8 mouse cellular contexts compared by ENCODE assay signal in the genomic region with DNA sequence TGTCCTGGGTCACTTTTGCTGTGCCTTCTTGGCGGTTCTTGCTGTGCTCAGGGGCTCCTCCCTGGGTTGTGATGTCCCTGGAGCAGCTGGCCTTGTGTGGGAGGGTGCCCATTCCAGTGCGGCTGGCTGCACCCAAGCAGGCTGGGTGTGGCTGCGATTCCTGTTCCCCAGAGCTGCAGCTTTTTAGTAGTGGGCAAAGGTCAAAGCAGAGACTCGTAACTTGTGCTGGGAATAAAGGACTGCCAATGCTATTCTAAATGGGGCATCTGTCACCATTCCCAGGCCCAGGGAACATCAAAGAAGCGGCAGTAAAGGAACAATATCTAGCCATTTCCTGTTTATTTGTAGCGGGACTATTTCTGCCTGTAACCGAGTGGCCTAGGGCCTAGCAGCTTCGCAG.
DNase-seq lines count a peak whose midpoint lies in the region; ATAC-seq and TF ChIP-seq lines count a peak whose summit lies in the region.

No protein-coding gene starts in this region.

- no peak overlapping the region for H3K27ac ChIP-seq in heart, embryonic 11.5 days (ENCODE audit: low read depth, low read length)
- H3K27ac ChIP-seq in hindbrain, postnatal 0 days: peak overlapping the region; percentile 37; the same call in 1 of the 2 replicates
- peak overlapping the region; percentile 75 for H3K27ac ChIP-seq in liver, embryonic 14.5 days
- H3K27ac ChIP-seq in stomach, embryonic 14.5 days (ENCODE audit: low read length): peak overlapping the region; percentile 68

- no peak overlapping the region for H3K9ac ChIP-seq in heart, embryonic 11.5 days (ENCODE audit: low read depth, low read length)
- no peak overlapping the region for H3K9ac ChIP-seq in hindbrain, postnatal 0 days (replicated peaks; ENCODE audit: low read length)
- peak overlapping the region; percentile 23 for H3K9ac ChIP-seq in liver, embryonic 14.5 days (replicated peaks)
- H3K9ac ChIP-seq in stomach, embryonic 14.5 days (replicated peaks; ENCODE audit: low read depth, low read length): no peak overlapping the region

- no peak overlapping the region for H3K4me2 ChIP-seq in heart, embryonic 11.5 days
- no peak overlapping the region for H3K4me2 ChIP-seq in hindbrain, postnatal 0 days (ENCODE audit: low read depth, low read length)
- no peak overlapping the region for H3K4me2 ChIP-seq in liver, embryonic 14.5 days (ENCODE audit: low read depth)
- H3K4me2 ChIP-seq in stomach, embryonic 14.5 days (replicated peaks; ENCODE audit: low read depth, low read length): no peak overlapping the region

- no peak for TF ChIP-seq EP300 in liver, embryonic 14.5 days (IDR thresholded peaks at IDR 0.05; ENCODE audit: low read depth)

- no peaks in the 10 kb centered on the region for H3K9me3 ChIP-seq in heart, embryonic 11.5 days (replicated peaks; ENCODE audit: control insufficient read depth, low read length)
- H3K9me3 ChIP-seq in hindbrain, postnatal 0 days (ENCODE audit: low read length): no peaks in the 10 kb centered on the region
- H3K9me3 ChIP-seq in liver, embryonic 14.5 days (ENCODE audit: control insufficient read depth, low read length): no peaks in the 10 kb centered on the region
- no peaks in the 10 kb centered on the region for H3K9me3 ChIP-seq in stomach, embryonic 14.5 days (ENCODE audit: control insufficient read depth, low read depth, low read length)

- H3K36me3 ChIP-seq in heart, embryonic 11.5 days (ENCODE audit: control insufficient read depth, insufficient read depth, low read length): no peaks in the 10 kb centered on the region
- no peaks in the 10 kb centered on the region for H3K36me3 ChIP-seq in hindbrain, postnatal 0 days (ENCODE audit: insufficient read depth, low read length)
- no peaks in the 10 kb centered on the region for H3K36me3 ChIP-seq in liver, embryonic 14.5 days (replicated peaks; ENCODE audit: control insufficient read depth, insufficient read depth, low read depth)
- H3K36me3 ChIP-seq in stomach, embryonic 14.5 days (ENCODE audit: control insufficient read depth, insufficient read depth, low read length): no peaks in the 10 kb centered on the region

- no peak for ATAC-seq in heart, embryonic 11.5 days (replicated peaks; ENCODE audit: insufficient number of reproducible peaks, low FRiP score, low TSS enrichment)
- ATAC-seq in hindbrain, postnatal 0 days: no peak
- ATAC-seq in liver, embryonic 14.5 days (ENCODE audit: insufficient read depth): peak; percentile 70
- ATAC-seq in stomach, embryonic 14.5 days (ENCODE audit: insufficient number of reproducible peaks, insufficient read depth, low FRiP score, low read depth): peak; percentile 75

- no peaks in the 10 kb centered on the region for H3K27me3 ChIP-seq in heart, embryonic 11.5 days (ENCODE audit: control insufficient read depth, insufficient read depth, low read length)
- no peaks in the 10 kb centered on the region for H3K27me3 ChIP-seq in hindbrain, postnatal 0 days (ENCODE audit: insufficient read depth, low read length)
- H3K27me3 ChIP-seq in liver, embryonic 14.5 days (ENCODE audit: control insufficient read depth, insufficient read depth, low read length): no peaks in the 10 kb centered on the region
- no peaks in the 10 kb centered on the region for H3K27me3 ChIP-seq in stomach, embryonic 14.5 days (ENCODE audit: control insufficient read depth, insufficient read depth, low read length)

- WGBS in heart, embryonic 11.5 days (ENCODE audit: insufficient replicate concordance): 34% methylated on average over 8 of the region's 8 CpGs
- WGBS in hindbrain, postnatal 0 days: 26% methylated on average over 8 of the region's 8 CpGs
- 37% methylated on average over 8 of the region's 8 CpGs for WGBS in liver, embryonic 14.5 days (ENCODE audit: insufficient replicate concordance)
- WGBS in stomach, embryonic 14.5 days: 21% methylated on average over 8 of the region's 8 CpGs

- H3K4me3 ChIP-seq in heart, embryonic 11.5 days (ENCODE audit: low read depth, low read length): no peak overlapping the region
- no peak overlapping the region for H3K4me3 ChIP-seq in hindbrain, postnatal 0 days (ENCODE audit: low read length)
- no peak overlapping the region for H3K4me3 ChIP-seq in liver, embryonic 14.5 days (ENCODE audit: insufficient read depth in 1 of 2, low read depth in 2 of 2, low read length in 2 of 2)
- H3K4me3 ChIP-seq in stomach, embryonic 14.5 days (ENCODE audit: low read depth, low read length): no peak overlapping the region

- DNase-seq in heart, adult 18-20 months: peak; percentile 42 to 58
- peak; percentile 60 for DNase-seq in embryo, embryonic 11 days
- no peak for DNase-seq in hindbrain, postnatal 0 days (ENCODE audit: low spot score)
- no peak for DNase-seq in liver, embryonic 14.5 days (ENCODE audit: low read depth in 3 of 3, low spot score in 3 of 3)
- no peak for DNase-seq in thymus, postnatal 14 days
- no peak for DNase-seq in thymus, adult 18-20 months

- TF ChIP-seq CTCF in hindbrain, postnatal 0 days (IDR thresholded peaks at IDR 0.05; ENCODE audit: low read depth): no peak
- no peak for TF ChIP-seq CTCF in liver, embryonic 14.5 days (IDR thresholded peaks at IDR 0.05; ENCODE audit: low read depth)

- H3K4me1 ChIP-seq in heart, embryonic 11.5 days (ENCODE audit: control insufficient read depth, insufficient read depth, low read length): peaks cover 7% of the 10 kb centered on the region; the same call in 1 of the 2 replicates
- H3K4me1 ChIP-seq in hindbrain, postnatal 0 days (ENCODE audit: insufficient read depth, low read length): no peaks in the 10 kb centered on the region
- peaks cover 20 to 26% of the 10 kb centered on the region in 2 experiments for H3K4me1 ChIP-seq in liver, embryonic 14.5 days (replicated peaks; ENCODE audit: control insufficient read depth in 2 of 2, insufficient read depth in 2 of 2, low read length in 1 of 2)
- H3K4me1 ChIP-seq in stomach, embryonic 14.5 days (ENCODE audit: control insufficient read depth, insufficient read depth, low read length): peaks cover 9% of the 10 kb centered on the region; the same call in 1 of the 2 replicates

Comparison
In these comparisons a context has a peak if more than half of its experiments do, and no peak if none do; other contexts are left out.
1. DNase-seq: peak in heart, adult 18-20 months (2 of 2) and embryo, embryonic 11 days (single experiment); none in hindbrain, postnatal 0 days (single experiment), liver, embryonic 14.5 days (0 of 3), thymus, postnatal 14 days (single experiment) and thymus, adult 18-20 months (0 of 2).
2. ATAC-seq: peak in liver, embryonic 14.5 days (single experiment) and stomach, embryonic 14.5 days (single experiment); none in heart, embryonic 11.5 days (single experiment) and hindbrain, postnatal 0 days (single experiment).